Mouse (Mus musculus) forebrain, embryonic 12.5 days (tissue): ENCODE measurements around the gene Ubr7. TPM values are rescaled to one million over a fixed set of nuclear protein-coding genes. Genes with fewer than 3 reads are reported as not detected.

Experiments
- ATAC-seq: fragments of 200-750 bp; cut with Nextera tagmentation; 2 replicates; pipeline ENCODE4 v1.8.0; 2017; ENCODE audit warnings: moderate TSS enrichment; ENCODE audit not compliant: low FRiP score
- H3K27ac ChIP-seq: fragments of 300-500 bp; sonication (generic); 2 replicates; pipeline ENCODE4 v1.5.1; 2016; ENCODE audit warnings: mild to moderate bottlenecking
- H3K27me3 ChIP-seq: fragments of 300-500 bp; sonication (generic); 2 replicates; pipeline ENCODE4 v1.6.1; 2016; ENCODE audit warnings: mild to moderate bottlenecking
- H3K36me3 ChIP-seq: fragments of 300-500 bp; sonication (generic); replicated peaks from 2 replicates; pipeline ENCODE4 v1.6.1; 2016; ENCODE audit warnings: mild to moderate bottlenecking
- H3K4me1 ChIP-seq: fragments of 300-500 bp; sonication (generic); 2 replicates; pipeline ENCODE4 v1.6.1; 2016
- H3K4me2 ChIP-seq: fragments of 300-500 bp; sonication (generic); 2 replicates; pipeline ENCODE4 v1.6.1; 2016; ENCODE audit warnings: mild to moderate bottlenecking, moderate library complexity
- H3K4me3 ChIP-seq: fragments of 300-500 bp; sonication (generic); replicated peaks from 2 replicates; pipeline ENCODE4 v1.5.1; 2016; ENCODE audit warnings: mild to moderate bottlenecking
- H3K9ac ChIP-seq: fragments of 300-500 bp; sonication (generic); 2 replicates; pipeline ENCODE4 v1.6.1; 2016; ENCODE audit warnings: mild to moderate bottlenecking
- H3K9me3 ChIP-seq: fragments of 300-500 bp; sonication (generic); 2 replicates; pipeline ENCODE4 v1.6.1; 2016
- WGBS: fragments of 180-500 bp; shearing (Covaris S2); methylation state at CpG from one replicate; pipeline ENCODE4 v1.1.7; 2016; 5-methylcytosine and 5-hydroxymethylcytosine counted together
- polyA plus RNA-seq: library from polyadenylated mRNA; unstranded; fragments of >200 nt; fragmentation: Nextera tagmentation; extraction: Ambion mirVana; gene quantifications from 2 replicates; pipeline ENCODE4 v1.2.1, GENCODE M21; 2016

Gene Ubr7
- polyA plus RNA-seq = 59.2 and 61.7 TPM in 2 replicates

DNA sequence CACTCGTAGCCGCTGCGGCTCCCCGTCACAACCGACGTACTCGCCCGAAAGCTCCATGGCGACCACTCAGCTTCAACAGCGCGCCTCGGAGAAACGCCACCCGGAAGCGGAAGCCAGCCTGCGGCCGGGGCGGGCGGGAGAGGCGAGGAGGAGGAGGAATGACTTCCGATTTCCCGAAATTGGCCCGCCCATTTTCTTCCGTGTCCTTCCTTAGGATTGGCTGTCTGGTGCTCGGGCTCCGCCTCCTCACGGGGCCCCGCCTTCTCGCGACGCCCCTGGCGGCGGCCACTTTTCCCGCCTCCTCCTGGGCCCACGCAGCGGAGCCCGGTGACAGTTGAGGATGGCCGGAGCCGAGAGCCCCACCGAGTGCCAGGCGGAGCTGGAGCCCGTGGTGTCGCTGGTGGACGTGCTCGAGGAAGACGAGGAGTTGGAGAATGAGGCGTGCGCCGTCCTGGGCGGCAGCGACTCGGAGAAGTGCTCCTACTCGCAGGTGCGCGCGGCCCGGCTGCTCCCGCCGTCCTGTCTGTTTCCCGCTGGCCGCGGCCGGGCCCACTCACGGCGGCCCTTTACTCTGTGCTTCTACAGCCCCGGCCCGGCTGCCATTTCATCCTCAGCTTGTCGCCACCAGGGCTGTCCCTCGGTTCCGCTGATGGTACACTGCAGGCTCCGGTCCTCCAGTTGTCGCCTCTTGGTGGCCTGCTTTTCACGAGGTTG is at the start of gene Ubr7, which contains the start of the genes Gm28051 and Gon7:
TSS of gene Ubr7 (plus strand) at position 279 of the 714 bp plus-strand sequence.
TSS of gene Gm28051 (minus strand) at position 77 of the 714 bp plus-strand sequence.
TSS of gene Gon7 (minus strand) at position 115 of the 714 bp plus-strand sequence.
- 1% methylated on average over 73 of the region's 73 CpGs for WGBS
- Histone ChIP-seq H3K9ac (peak within 1 kb of the TSS; percentile 82), H3K9me3 (no peaks in the 10 kb centered on the region), H3K27me3 (no peaks in the 10 kb centered on the region), H3K36me3 (peaks cover 12% of the 10 kb centered on the region), H3K4me2 (peak within 1 kb of the TSS; percentile 66), H3K4me3 (peak within 1 kb of the TSS; percentile 70), H3K4me1 (peaks cover 21% of the 10 kb centered on the region), H3K27ac (peak within 1 kb of the TSS; percentile 93)
- ATAC-seq = peak; percentile 98

DNA sequence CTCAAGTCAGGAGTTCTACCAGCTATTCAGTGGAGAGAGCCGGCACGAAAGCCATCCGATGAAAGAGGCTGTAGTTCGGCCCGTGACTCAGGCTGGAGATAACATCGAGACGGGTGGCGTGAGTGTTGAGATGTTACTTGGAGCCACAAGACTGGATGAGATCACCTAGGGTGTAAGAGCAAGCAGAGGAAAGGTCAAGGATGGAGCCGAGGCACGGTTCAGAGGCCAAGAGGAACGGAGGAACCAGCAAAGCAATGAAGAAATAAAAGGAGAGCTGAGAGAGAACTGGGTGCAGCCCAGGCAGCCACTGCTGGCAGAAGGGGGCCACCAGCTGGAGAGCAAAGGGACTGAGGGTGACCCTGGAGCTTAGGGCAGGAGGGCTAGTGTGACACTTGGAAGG is 49.5 kb upstream of the Ubr7 start:
- WGBS = 79% methylated on average over 11 of the region's 11 CpGs

DNA sequence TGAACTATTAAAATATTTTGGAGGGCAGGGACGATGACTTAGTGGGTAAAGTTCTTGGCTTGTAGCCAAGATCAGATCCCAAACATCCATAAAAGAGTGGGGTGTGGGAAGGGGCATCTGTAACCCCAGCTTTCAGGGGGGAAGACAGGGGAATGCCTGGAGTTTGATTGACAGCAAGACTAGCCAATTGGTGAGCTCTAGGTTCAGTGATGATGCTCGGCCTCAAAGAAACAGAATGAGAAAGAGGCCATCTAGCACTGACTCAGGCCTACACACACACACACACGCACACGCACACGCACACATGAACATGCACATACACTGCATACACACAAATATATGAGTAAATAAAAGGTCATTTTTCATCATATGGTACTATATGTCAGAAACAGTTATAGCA is 47.9 kb upstream of the Ubr7 start:
- 86% methylated on average over 5 of the region's 5 CpGs for WGBS
- no peak overlapping the region for H3K4me2 ChIP-seq

More for the DNA sequence above, 49.5 kb upstream of the Ubr7 start:
- H3K27ac ChIP-seq = no peak overlapping the region
- no peaks in the 10 kb centered on the region for H3K9me3 ChIP-seq
- no peaks in the 10 kb centered on the region for H3K36me3 ChIP-seq
- peaks cover 14% of the 10 kb centered on the region; the same call in 1 of the 2 replicates for H3K27me3 ChIP-seq
- no peak for ATAC-seq
- H3K4me2 ChIP-seq = no peak overlapping the region
- no peak overlapping the region for H3K9ac ChIP-seq
- H3K4me1 ChIP-seq = peaks cover 22% of the 10 kb centered on the region
- H3K4me3 ChIP-seq = no peak overlapping the region

DNA sequence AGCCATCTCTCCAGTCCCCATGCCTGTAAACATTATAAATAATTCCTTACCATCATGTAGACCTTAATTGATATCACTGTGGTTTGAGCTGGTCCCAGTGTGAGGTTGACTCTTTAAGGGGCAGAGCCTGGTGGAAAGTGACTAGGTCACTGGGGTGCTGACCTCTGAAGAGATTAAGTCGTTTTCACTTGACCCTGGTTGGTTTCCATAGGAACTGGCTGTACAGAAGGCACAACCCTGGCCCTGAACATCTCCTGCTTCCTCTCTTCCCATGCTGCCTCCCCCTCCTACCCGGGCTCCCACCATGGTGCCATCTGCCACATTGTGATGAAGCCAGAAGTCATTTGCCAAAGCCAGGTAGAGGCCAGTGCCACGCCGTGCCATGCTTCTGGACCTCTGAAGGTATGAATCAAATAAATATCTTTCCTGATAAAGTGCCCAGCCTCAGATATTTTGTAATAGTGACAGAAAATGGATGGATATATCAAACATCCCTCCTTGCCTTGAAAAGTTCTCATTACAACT is 46.9 kb upstream of the Ubr7 start:
- Histone ChIP-seq H3K36me3 (no peaks in the 10 kb centered on the region), H3K4me3 (no peak overlapping the region), H3K27me3 (peaks cover 14% of the 10 kb centered on the region; the same call in 1 of the 2 replicates), H3K4me2 (no peak overlapping the region), H3K9me3 (no peaks in the 10 kb centered on the region), H3K9ac (no peak overlapping the region), H3K4me1 (peaks cover 1% of the 10 kb centered on the region), H3K27ac (no peak overlapping the region)
- ATAC-seq = no peak
- 66% methylated on average over 4 of the region's 4 CpGs for WGBS

More for the DNA sequence above, 47.9 kb upstream of the Ubr7 start:
- Histone ChIP-seq H3K9me3 (no peaks in the 10 kb centered on the region), H3K4me3 (no peak overlapping the region), H3K9ac (no peak overlapping the region), H3K4me1 (peaks cover 10% of the 10 kb centered on the region), H3K27ac (no peak overlapping the region), H3K36me3 (no peaks in the 10 kb centered on the region), H3K27me3 (peaks cover 14% of the 10 kb centered on the region; the same call in 1 of the 2 replicates)
- ATAC-seq = no peak

DNA sequence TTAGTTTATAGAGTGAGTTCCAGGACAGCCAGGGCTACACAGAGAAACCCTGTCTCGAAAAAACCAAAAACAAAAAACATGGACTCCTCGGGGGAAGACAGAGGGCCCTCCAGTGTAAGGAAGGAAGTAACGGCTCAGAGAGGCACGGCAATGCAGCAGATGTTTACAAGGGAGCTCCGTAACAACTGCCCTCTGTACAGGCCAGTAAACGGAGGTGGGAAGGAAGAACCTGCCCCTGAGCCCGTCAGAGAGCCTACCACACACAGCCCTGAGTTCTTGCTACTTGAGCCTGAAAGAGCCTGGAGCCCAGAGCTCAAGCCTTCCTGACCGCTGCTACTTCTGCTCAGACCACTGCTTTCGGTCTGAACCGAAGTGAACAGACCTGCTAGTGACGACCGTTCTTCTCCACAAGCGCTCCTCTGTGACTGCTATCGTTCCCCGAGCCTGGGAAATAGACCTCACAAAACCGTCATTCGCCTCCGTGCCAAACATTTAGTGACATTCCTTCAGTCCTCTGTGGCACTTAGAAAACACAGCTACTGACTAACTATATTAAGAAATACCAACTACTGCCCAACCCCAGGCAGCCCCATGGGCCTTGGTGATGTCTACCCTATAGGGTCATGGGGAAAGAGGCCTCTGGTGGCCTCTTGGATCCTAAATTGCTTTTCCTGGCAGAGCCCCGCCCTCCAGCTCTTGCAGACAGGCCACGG is 44.5 kb upstream of the Ubr7 start:
- Histone ChIP-seq H3K9me3 (no peaks in the 10 kb centered on the region), H3K27ac (no peak overlapping the region), H3K9ac (no peak overlapping the region), H3K27me3 (no peaks in the 10 kb centered on the region), H3K4me1 (no peaks in the 10 kb centered on the region), H3K36me3 (no peaks in the 10 kb centered on the region), H3K4me3 (no peak overlapping the region), H3K4me2 (no peak overlapping the region)
- ATAC-seq = no peak
- 81% methylated on average over 20 of the region's 20 CpGs for WGBS

DNA sequence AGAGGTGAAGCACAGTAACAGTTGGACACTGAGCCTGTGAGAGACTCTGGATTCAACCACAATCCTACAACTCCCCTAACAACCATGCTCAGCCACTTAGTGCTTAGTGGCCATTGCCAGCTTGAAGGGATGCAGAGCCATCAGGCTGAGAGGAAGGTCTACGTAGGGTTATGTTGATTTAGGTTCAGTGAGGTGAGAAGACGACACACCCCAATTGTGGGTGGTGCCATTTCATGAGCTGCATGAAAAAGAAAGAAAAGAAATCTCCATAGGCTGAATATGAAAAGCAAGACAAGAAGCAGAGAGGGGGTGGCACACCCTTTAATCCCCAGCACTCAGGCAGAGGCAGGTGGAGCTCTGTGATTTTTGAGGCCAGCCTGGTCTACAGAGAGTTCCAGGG is 43.7 kb upstream of the Ubr7 start:
- Histone ChIP-seq H3K27ac (no peak overlapping the region), H3K9ac (no peak overlapping the region), H3K9me3 (no peaks in the 10 kb centered on the region), H3K36me3 (no peaks in the 10 kb centered on the region), H3K4me1 (no peaks in the 10 kb centered on the region), H3K4me3 (no peak overlapping the region), H3K27me3 (no peaks in the 10 kb centered on the region), H3K4me2 (no peak overlapping the region)
- WGBS = 76% methylated on average over 2 of the region's 2 CpGs
- ATAC-seq = no peak

DNA sequence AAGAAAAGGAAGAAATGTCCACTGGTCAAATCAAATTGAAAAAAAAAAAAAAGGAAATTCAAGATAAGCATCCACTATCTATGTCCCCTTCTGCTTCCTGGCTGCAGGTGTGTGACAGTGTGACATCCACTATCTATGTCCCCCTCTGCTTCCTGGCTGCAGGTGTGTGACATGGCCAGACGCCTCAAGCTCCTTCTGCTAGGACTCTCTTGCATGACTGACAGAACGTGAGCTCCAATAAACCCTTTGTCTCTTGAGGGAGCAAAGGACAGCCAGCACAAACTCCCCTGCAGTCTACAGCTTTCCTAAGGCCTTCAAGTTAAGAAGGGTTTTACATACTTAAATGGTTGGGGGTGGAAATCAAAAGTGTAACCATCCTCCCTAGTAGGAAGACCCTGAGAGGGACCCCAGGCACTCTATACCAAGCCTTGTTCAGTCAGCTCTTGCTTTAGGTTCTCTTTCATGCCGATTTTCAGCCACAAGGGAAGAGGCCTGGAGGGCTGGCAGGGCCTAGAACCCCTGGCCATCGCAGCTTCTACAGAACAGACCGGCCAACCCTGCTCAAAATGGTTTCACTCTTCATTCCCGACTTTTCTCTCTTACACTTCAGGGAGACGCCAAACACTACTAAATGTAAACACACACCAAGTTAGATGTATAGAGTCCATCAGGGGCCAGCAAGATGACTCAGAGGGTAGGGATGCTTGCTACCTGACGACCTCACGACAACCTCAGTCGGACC is 42.9 kb upstream of the Ubr7 start:
- no peaks in the 10 kb centered on the region for H3K36me3 ChIP-seq
- H3K9me3 ChIP-seq = no peaks in the 10 kb centered on the region
- no peak overlapping the region for H3K4me2 ChIP-seq
- no peak overlapping the region for H3K9ac ChIP-seq
- H3K4me1 ChIP-seq = no peaks in the 10 kb centered on the region
- no peaks in the 10 kb centered on the region for H3K27me3 ChIP-seq
- no peak overlapping the region for H3K4me3 ChIP-seq
- H3K27ac ChIP-seq = no peak overlapping the region
- WGBS = 82% methylated on average over 10 of the region's 10 CpGs
- no peak for ATAC-seq

- peak; percentile 78; the same call in 1 of the 2 replicates for ATAC-seq
- WGBS = 27% methylated on average over 13 of the region's 13 CpGs
Observed at GRCm38 (mm10) chr12:102719552-102720315, 38.0 kb upstream of the Ubr7 start.

GRCm38 (mm10) chr12:102722451-102722850 is 35.3 kb upstream of the Ubr7 start:
- H3K36me3 ChIP-seq = no peaks in the 10 kb centered on the region
- H3K9me3 ChIP-seq = no peaks in the 10 kb centered on the region
- H3K4me2 ChIP-seq = no peak overlapping the region
- H3K9ac ChIP-seq = no peak overlapping the region
- no peak overlapping the region for H3K27ac ChIP-seq
- ATAC-seq = no peak
- no peaks in the 10 kb centered on the region for H3K27me3 ChIP-seq
- H3K4me1 ChIP-seq = no peaks in the 10 kb centered on the region
- no peak overlapping the region for H3K4me3 ChIP-seq
- 62% methylated on average over 11 of the region's 11 CpGs for WGBS

More at GRCm38 (mm10) chr12:102719552-102720315, 38.0 kb upstream of the Ubr7 start:
- H3K36me3 ChIP-seq = no peaks in the 10 kb centered on the region
- no peaks in the 10 kb centered on the region for H3K4me1 ChIP-seq
- H3K9me3 ChIP-seq = no peaks in the 10 kb centered on the region
- no peak overlapping the region for H3K4me3 ChIP-seq
- H3K27me3 ChIP-seq = no peaks in the 10 kb centered on the region
- H3K9ac ChIP-seq = no peak overlapping the region
- H3K27ac ChIP-seq = no peak overlapping the region
- H3K4me2 ChIP-seq = peak overlapping the region; percentile 19; the same call in 1 of the 2 replicates

DNA sequence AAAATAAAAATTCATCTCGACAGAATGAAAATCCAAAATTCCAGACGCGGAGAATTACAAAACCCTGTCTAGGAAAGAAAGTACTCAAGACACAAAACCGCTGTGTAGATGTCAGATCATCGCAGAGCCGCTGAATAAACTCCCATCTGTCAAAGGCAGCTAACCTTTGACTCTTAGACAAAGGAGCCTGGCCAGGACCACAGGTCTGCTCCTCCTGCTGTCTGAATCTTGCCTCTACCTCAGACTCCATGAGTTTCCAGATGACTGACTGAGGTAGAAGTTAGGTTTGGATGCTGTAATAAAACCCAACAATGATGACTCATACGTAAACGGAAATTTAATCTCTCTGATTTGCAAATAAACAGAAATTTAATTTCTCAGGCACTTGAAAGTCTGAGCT is 34.8 kb upstream of the Ubr7 start:
- Histone ChIP-seq H3K9ac (no peak overlapping the region), H3K4me1 (no peaks in the 10 kb centered on the region), H3K36me3 (no peaks in the 10 kb centered on the region), H3K4me3 (no peak overlapping the region), H3K9me3 (no peaks in the 10 kb centered on the region), H3K27me3 (no peaks in the 10 kb centered on the region), H3K27ac (no peak overlapping the region), H3K4me2 (no peak overlapping the region)
- 72% methylated on average over 8 of the region's 8 CpGs for WGBS
- ATAC-seq = no peak

- Histone ChIP-seq H3K9ac (no peak overlapping the region), H3K9me3 (no peaks in the 10 kb centered on the region), H3K27ac (no peak overlapping the region), H3K4me2 (no peak overlapping the region), H3K27me3 (no peaks in the 10 kb centered on the region), H3K4me1 (no peaks in the 10 kb centered on the region), H3K36me3 (no peaks in the 10 kb centered on the region), H3K4me3 (no peak overlapping the region)
- 80% methylated on average over 6 of the region's 6 CpGs for WGBS
- no peak for ATAC-seq
Observed at GRCm38 (mm10) chr12:102723861-102724260, 33.9 kb upstream of the Ubr7 start.
